Mouse (Mus musculus) gastrocnemius, postnatal 10 days (tissue): ENCODE results near the gene Ccdc146. TPM values are rescaled to one million over a fixed set of nuclear protein-coding genes. Genes with fewer than 3 reads are reported as not detected.
"Not testable (repeated sequence)": the region's sequence is repeated elsewhere in the genome, so short reads cannot be mapped to it uniquely, and the experiment has no call there.

Source experiments
- DNase-seq: peaks from one replicate; pipeline ENCODE4 v3.0.0; 2021; ENCODE audit warnings: mixed read lengths
- total RNA-seq, 2 experiments: library from RNA; stranded (reverse); gene quantifications; 2 replicates each; pipeline ENCODE4 v1.2.3; 2021

Ccdc146 gene
- total RNA-seq, 2 experiments from 2014 or later = 0.75 to 1.3 TPM

GRCm38 (mm10) chr5:21387340-21387739 is 37.1 kb downstream of the Ccdc146 start:
- no peak for DNase-seq

GRCm38 (mm10) chr5:21386432-21386831 is 38.0 kb downstream of the Ccdc146 start:
- no peak for DNase-seq

DNA sequence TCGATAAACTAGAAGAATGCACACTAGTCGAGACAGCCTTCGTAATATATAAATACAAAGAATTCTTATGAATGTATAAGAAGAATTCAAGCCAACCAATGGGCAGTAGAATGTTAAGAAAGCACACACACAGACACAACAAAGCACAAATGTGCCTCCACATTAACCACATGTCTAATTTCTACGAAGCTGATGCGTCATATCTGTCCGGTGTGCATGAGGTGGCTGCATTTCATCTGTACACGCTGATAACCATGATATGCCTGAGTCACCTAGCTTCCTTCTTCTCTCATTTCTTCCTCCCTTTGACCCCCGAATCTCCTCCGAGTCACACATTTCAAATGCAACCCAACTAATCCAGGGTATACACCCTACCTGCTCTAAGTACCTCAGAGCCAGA is 39.5 kb downstream of the Ccdc146 start:
- no peak for DNase-seq

- no peak for DNase-seq
Measured at GRCm38 (mm10) chr5:21384252-21384960, 40.1 kb downstream of the Ccdc146 start.

DNA sequence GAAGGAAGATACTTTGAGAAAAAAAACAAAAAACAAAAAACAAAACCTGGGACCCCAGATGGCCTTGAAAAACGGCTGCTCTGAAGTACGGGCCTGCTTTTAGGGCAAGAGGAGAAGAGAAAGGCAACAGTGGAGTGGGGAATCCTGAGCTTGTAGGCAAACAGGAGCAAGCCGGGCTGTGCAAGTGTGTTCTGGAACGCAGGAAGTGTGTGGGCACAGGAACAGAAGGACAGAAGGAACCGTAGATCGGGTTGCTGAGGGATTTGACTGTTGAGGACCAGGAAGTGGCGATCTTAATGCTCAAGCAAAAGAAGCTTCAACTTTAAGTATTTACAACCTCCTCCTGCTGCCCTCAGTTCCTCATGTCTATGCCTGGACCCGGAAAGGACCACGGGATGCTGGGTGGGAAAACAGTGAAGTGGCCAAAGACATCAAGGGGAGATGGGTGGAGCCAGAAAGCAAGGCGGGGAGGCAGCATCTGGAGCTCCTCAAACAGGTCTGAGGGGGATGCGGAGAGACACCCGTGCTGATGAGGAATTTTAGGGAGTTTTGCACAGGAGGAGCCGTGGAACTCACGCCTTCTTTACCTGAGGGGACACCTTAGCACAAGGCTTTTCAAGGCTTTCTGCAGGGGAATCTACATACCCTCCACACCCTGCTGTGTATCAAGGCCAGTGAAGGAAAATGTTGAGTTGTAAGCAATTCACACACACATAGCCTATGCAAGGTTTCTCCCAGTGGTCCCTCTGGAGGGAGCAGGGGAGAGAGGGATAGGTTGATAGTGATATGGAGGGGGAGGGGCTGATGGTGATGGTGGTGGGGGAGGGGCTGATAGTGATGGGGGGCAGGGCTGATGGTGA is 40.9 kb downstream of the Ccdc146 start:
- DNase-seq = no peak

- no peak for DNase-seq
Measured at GRCm38 (mm10) chr5:21382678-21383077, 41.8 kb downstream of the Ccdc146 start.

GRCm38 (mm10) chr5:21381986-21382385 is 42.5 kb downstream of the Ccdc146 start:
- DNase-seq = no peak

DNA sequence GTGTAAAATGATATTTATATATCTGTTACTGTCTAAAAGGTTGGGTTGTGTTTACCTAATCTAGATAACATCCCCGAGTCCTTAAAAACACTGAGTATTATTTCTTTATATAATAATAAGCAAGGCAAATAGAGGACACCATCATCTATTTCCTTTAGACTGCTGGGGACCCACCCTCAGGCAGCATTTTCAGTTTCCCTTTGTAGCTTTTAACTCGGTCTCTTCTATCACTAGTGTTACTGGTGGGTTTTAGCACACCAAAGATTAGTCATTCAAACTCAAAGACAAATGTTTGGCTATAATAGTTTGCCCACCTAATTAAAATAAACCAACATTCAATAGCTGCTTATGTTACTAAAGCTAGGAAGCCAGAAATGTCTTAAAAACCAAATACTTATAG is 46.1 kb downstream of the Ccdc146 start:
- no peak for DNase-seq

DNA sequence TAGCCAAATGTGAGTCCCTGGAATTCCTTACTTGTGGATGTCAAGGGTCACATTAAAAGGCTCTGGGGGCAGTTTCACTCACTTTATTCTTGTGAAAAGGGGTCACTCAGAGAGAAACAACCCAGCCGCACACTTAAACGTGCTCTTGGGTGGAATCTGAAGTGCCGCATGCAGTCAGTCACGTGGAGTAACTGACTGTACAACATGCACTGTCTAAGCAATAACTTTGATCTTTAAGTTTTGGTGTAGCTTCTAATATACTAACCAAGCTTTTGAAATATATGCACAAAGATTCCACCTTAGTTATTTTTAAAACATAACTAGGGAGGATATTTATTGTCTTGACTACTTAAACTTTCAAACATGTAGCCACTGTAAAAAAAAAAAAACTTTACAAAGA is 47.5 kb downstream of the Ccdc146 start:
- no peak for DNase-seq

- no peak for DNase-seq
Measured at GRCm38 (mm10) chr5:21373180-21373518, 51.3 kb downstream of the Ccdc146 start.

GRCm38 (mm10) chr5:21372493-21373179 is 51.8 kb downstream of the Ccdc146 start, which contains the start of gene Fgl2:
Gene Fgl2, plus strand, starts transcription at chr5:21372642.
- DNase-seq = peak; percentile 58

DNA sequence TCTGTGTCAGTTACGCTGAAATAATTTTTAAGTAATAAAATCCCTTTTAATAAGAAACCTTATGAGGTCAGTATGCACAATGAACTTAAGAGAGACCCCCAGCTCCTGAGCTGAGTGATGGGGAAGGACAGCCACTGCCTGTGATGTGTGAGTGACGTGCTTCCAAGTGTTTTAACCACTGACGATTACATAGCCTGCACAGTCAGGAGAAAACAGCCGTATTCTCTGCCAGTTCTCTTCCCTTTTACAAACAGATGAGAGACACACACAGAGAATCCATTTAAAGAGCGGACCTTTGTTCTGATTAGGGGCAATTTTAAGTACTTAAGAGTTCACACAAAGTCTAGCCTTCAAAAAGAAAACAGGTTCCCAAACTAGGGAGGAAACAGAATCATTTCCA is 52.6 kb downstream of the Ccdc146 start:
- no peak for DNase-seq

DNA sequence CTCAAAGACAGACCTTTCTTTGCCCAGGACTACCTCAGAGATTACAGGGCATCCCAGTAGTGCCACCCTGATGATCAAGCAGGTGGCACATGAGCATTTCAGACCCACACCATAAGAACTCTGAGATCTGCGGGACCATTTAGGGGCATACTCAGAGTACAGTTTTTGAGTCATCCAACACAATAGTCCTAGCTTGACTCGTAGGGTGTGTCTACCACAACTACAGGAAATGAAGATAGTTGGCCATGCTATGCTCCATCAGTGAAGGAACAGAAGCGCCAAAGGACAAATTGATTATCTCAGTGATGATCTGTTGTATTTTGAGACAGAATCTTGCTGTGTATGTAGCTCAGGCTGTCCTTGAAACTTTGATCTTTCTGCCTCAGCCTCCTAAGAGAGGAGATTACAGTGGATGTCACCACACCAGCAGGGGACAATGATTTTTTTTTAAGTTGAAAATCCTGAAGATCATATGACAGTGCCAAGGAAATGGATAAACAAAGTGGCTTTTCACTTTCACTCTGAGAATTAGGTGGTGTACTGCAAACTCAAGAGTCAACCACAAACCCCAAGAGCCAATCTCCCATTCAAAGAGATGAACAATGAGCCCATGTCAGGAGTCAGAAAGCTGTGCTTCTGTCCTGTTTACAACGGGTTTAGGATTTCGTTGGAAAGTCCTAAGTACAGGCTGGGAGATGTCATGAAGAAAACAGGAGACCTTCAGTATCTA is 54.1 kb downstream of the Ccdc146 start:
- DNase-seq = no peak

DNA sequence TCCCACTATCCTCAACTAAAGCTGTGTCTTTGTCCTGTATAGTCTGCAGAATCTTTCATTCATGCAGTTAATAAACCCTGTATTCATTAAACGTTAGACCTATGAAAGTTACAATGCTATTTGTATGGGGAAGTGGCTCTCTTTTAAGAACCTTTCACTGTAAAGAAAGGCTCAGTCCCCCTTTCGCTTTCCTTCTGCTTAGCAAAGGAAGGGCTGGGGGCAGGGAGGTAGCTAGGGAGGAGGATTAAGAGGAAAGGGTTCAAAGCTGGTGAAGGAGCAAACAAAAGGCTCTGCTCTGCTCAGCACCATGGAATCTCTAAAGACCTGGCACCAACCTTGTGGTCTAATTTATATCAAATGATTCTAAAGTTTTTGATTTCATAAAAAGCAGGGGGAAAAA is 57.0 kb downstream of the Ccdc146 start:
- DNase-seq = no peak

- DNase-seq = no peak
Measured at GRCm38 (mm10) chr5:21366338-21367053, 58.0 kb downstream of the Ccdc146 start.

DNA sequence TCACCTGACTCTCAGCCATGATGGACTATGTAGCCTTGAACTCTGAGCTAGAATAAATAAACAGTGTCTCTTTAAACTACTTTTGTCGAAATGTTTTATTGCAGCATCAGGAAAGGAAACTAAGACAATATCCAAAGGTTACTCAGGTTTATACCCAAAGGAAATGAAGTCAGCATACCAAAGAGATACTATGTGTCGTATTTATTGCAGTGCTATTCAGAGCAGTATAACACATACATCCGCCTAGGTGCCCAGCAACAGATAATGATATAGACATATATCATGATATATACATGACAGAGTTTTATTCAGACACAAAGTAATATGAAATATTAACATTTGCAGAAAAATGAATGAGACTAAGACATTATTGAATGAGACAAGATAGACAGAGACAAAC is 61.1 kb downstream of the Ccdc146 start:
- DNase-seq = no peak

- no peak for DNase-seq
Measured at GRCm38 (mm10) chr5:21358648-21359047, 65.8 kb downstream of the Ccdc146 start.

GRCm38 (mm10) chr5:21351678-21352077 is 72.8 kb downstream of the Ccdc146 start:
- DNase-seq = no peak

- DNase-seq = no peak
Measured at GRCm38 (mm10) chr5:21348366-21348765, 76.1 kb downstream of the Ccdc146 start.

DNA sequence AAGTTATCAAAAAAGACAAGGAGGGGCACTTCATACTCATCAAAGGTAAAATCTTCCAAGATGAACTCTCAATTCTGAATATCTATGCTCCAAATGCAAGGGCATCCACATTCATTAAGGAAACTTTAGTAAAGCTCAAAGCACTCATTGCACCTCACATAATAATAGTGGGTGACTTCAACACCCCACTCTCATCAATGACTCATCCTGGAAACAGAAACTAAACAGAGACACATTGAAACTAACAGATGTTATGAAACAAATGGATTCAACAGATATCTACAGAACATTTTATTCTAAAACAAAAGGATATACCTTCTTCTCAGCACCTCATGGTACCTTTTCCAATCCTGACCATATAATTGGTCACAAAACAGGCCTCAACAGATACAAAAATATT is 82.2 kb downstream of the Ccdc146 start:
- DNase-seq = not testable (repeated sequence)

GRCm38 (mm10) chr5:21332119-21332518 is 92.4 kb downstream of the Ccdc146 start:
- DNase-seq = no peak

GRCm38 (mm10) chr5:21331656-21332055 is 92.8 kb downstream of the Ccdc146 start:
- no peak for DNase-seq
